Mouse (Mus musculus) testis, postnatal 14 days (tissue): Measurements from ENCODE around the gene Abca15.
"Not testable (repeated sequence)": the region's sequence is repeated elsewhere in the genome, so short reads cannot be mapped to it uniquely, and the experiment has no call there.

ENCODE experiments used
- DNase-seq: peaks from one replicate; pipeline ENCODE4 v3.0.0; 2021; ENCODE audit warnings: low spot score

Abca15 gene

GRCm38 (mm10) chr7:120328087-120328793, at the start of gene Abca15:
Gene Abca15 (plus strand): TSS chr7:120328670.
- peak; percentile 7 for DNase-seq

- no peak for DNase-seq
These were observed 43.2 kb upstream of the Abca15 start for GRCm38 (mm10) chr7:120285286-120285685.

- DNase-seq = no peak
These were observed 12.4 kb upstream of the Abca15 start for GRCm38 (mm10) chr7:120316086-120316485.

- DNase-seq = no peak
These were observed 5.5 kb upstream of the Abca15 start for GRCm38 (mm10) chr7:120322963-120323362.

GRCm38 (mm10) chr7:120325911-120326310, 2.6 kb upstream of the Abca15 start:
- not testable (repeated sequence) for DNase-seq

GRCm38 (mm10) chr7:120327220-120328073, 1.0 kb upstream of the Abca15 start:
- no peak for DNase-seq

- no peak for DNase-seq
These were observed 32.7 kb downstream of the Abca15 start for GRCm38 (mm10) chr7:120361159-120361558.

GRCm38 (mm10) chr7:120409447-120409846, 81.0 kb downstream of the Abca15 start, which contains the start of gene Abca16:
Gene Abca16 (plus strand): TSS chr7:120409647.
- peak; percentile 87 for DNase-seq

GRCm38 (mm10) chr7:120412391-120412790, 83.9 kb downstream of the Abca15 start:
- no peak for DNase-seq

GRCm38 (mm10) chr7:120426625-120427024, 98.2 kb downstream of the Abca15 start:
- DNase-seq = no peak

- no peak for DNase-seq
These were observed 103.0 kb downstream of the Abca15 start for GRCm38 (mm10) chr7:120431464-120431863.
